Mouse (Mus musculus) cortical plate, adult 2 months (tissue): ENCODE results near the gene Slc50a1. TPM values are rescaled to one million over a fixed set of nuclear protein-coding genes. Genes with fewer than 3 reads are reported as not detected.

Experiments
- H3K27ac ChIP-seq: fragments of 200-500 bp; 2 replicates; pipeline ENCODE4 v1.5.1; 2012; ENCODE audit warnings: low read length, control low read depth, inconsistent platforms; ENCODE audit not compliant: insufficient read depth
- H3K4me1 ChIP-seq: fragments of 200-500 bp; 2 replicates; pipeline ENCODE4 v1.6.1; 2011; ENCODE audit warnings: low read length; ENCODE audit not compliant: control insufficient read depth, insufficient read depth
- H3K4me3 ChIP-seq: fragments of 200-500 bp; 2 replicates; pipeline ENCODE4 v1.5.1; 2011; ENCODE audit warnings: mild to moderate bottlenecking, low read length, control low read depth; ENCODE audit not compliant: insufficient read depth
- CTCF ChIP-seq: fragments of 200-500 bp; IDR thresholded peaks from 2 replicates; pipeline ENCODE4 v1.5.1; 2011; ENCODE audit warnings: mild to moderate bottlenecking, control low read depth, low read length; ENCODE audit not compliant: insufficient read depth; ENCODE audit errors: extremely low read depth
- POLR2A ChIP-seq: fragments of 200-500 bp; IDR thresholded peaks from 2 replicates; pipeline ENCODE4 v1.6.1; 2011; ENCODE audit warnings: mild to moderate bottlenecking, low read length, control low read depth; ENCODE audit not compliant: insufficient read depth; ENCODE audit errors: extremely low read depth
- polyA plus RNA-seq: library from polyadenylated mRNA; depleted of rRNA; stranded (reverse); fragments of >200 nt; gene quantifications from 2 replicates; pipeline ENCODE4 v1.2.3, GENCODE M21; 2012; rRNA removed

Slc50a1 gene
- polyA plus RNA-seq, result 106 and 114 TPM in 2 replicates

- peak within 1 kb of the TSS; percentile 14 for H3K27ac ChIP-seq
- peaks cover 5% of the 10 kb centered on the region; the same call in 1 of the 2 replicates for H3K4me1 ChIP-seq
- TF ChIP-seq POLR2A, result peak; percentile 76
- TF ChIP-seq CTCF, result 0 out of 2 replicates have a peak, but pooled peaks have one; percentile 22
- peak within 1 kb of the TSS; percentile 56 for H3K4me3 ChIP-seq
These were observed at the start of gene Slc50a1 for GRCm38 (mm10) chr3:89270051-89270755. Gene Slc50a1 (minus strand): TSS chr3:89270570.

GRCm38 (mm10) chr3:89319591-89320350 lies 49.4 kb upstream of the Slc50a1 start:
- Histone ChIP-seq H3K4me3 (peak overlapping the region; percentile 81), H3K4me1 (peaks cover 8% of the 10 kb centered on the region), H3K27ac (peak overlapping the region; percentile 13; the same call in 1 of the 2 replicates)
- no peak for TF ChIP-seq POLR2A

GRCm38 (mm10) chr3:89318971-89319590 lies 48.7 kb upstream of the Slc50a1 start:
- peaks cover 8% of the 10 kb centered on the region for H3K4me1 ChIP-seq
- H3K4me3 ChIP-seq, result peak overlapping the region; percentile 81; the same call in 1 of the 2 replicates
- TF ChIP-seq CTCF, result no peak
- no peak for TF ChIP-seq POLR2A
- H3K27ac ChIP-seq, result no peak overlapping the region

GRCm38 (mm10) chr3:89318316-89318715 lies 47.9 kb upstream of the Slc50a1 start:
- Histone ChIP-seq H3K4me1 (peaks cover 8% of the 10 kb centered on the region), H3K4me3 (no peak overlapping the region), H3K27ac (no peak overlapping the region)
- TF ChIP-seq CTCF, result no peak
- no peak for TF ChIP-seq POLR2A

GRCm38 (mm10) chr3:89317246-89317645 lies 46.9 kb upstream of the Slc50a1 start:
- no peak overlapping the region for H3K27ac ChIP-seq
- no peak overlapping the region for H3K4me3 ChIP-seq
- TF ChIP-seq CTCF (no peak), POLR2A (no peak)
- peaks cover 8% of the 10 kb centered on the region for H3K4me1 ChIP-seq

- H3K4me3 ChIP-seq, result no peak overlapping the region
- peaks cover 8% of the 10 kb centered on the region for H3K4me1 ChIP-seq
- H3K27ac ChIP-seq, result no peak overlapping the region
- TF ChIP-seq CTCF (peak; percentile 94), POLR2A (no peak)
These were observed 46.5 kb upstream of the Slc50a1 start for GRCm38 (mm10) chr3:89316833-89317232.

GRCm38 (mm10) chr3:89315930-89316831 lies 45.8 kb upstream of the Slc50a1 start:
- no peak for TF ChIP-seq CTCF
- no peak for TF ChIP-seq POLR2A
- peaks cover 8% of the 10 kb centered on the region for H3K4me1 ChIP-seq
- H3K27ac ChIP-seq, result no peak overlapping the region
- no peak overlapping the region for H3K4me3 ChIP-seq

GRCm38 (mm10) chr3:89315195-89315929 lies 45.0 kb upstream of the Slc50a1 start:
- H3K4me1 ChIP-seq, result peaks cover 8% of the 10 kb centered on the region
- peak; percentile 78 for TF ChIP-seq CTCF
- TF ChIP-seq POLR2A, result no peak
- H3K27ac ChIP-seq, result peak overlapping the region; percentile 68
- peak overlapping the region; percentile 11; the same call in 1 of the 2 replicates for H3K4me3 ChIP-seq

- Histone ChIP-seq H3K4me3 (no peak overlapping the region), H3K27ac (peak overlapping the region; percentile 68)
- TF ChIP-seq POLR2A (no peak), CTCF (no peak)
These were observed 44.4 kb upstream of the Slc50a1 start for GRCm38 (mm10) chr3:89314791-89315190.

More at GRCm38 (mm10) chr3:89314791-89315190, 44.4 kb upstream of the Slc50a1 start:
- H3K4me1 ChIP-seq, result peaks cover 8% of the 10 kb centered on the region
